In the genomic region with DNA sequence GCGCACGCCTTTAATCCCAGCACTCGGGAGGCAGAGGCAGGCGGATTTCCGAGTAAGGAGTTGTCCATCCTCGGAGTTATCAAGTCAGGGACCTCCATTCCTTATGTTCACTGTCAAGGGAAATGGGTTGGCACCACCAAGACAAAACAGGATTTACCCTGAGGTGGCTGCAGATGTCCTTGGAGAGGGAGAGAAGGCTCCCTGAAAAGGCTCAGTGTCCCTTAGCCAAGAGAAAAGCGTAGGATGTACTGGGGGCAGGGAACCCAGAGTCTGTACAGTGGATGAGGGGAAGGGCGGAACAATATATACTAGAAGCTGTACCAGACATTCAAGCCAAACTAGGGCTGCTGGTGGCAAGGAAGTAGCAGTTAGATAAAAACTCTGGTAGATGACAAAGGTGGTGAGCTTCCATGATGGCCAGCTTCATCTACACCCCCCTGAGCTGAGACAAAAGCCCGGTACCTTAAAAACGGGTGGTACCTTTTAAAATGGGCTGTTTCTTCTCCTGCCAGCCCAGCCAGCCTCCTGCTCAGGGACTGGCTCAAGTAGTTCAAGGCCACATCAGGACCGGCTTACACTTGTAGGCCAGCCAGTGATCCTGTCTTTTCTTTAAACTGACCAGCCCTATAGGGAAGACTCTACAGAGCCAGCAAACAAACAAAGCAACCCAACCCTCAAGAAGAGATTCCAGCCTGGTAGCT, we compare ENCODE assay signal across 8 mouse cellular contexts. TPM values are rescaled to one million over a fixed set of nuclear protein-coding genes. Genes with fewer than 3 reads are reported as not detected.
DNase-seq lines count a peak whose midpoint lies in the region; ATAC-seq and TF ChIP-seq lines count a peak whose summit lies in the region.

No protein-coding gene starts in this region.

- no peak for TF ChIP-seq CTCF in thymus, adult 2 months (IDR thresholded peaks at IDR 0.05; ENCODE audit: borderline replicate concordance, control insufficient read depth, extremely low read depth, insufficient read depth, low read length, poor library complexity)

- 65% methylated on average over 11 of the region's 11 CpGs for WGBS in kidney, embryonic 16.5 days
- WGBS in embryonic facial prominence, embryonic 12.5 days: 67% methylated on average over 11 of the region's 11 CpGs
- WGBS in hindbrain, embryonic 16.5 days: 70% methylated on average over 11 of the region's 11 CpGs
- WGBS in thymus, adult 2 months: 76% methylated on average over 11 of the region's 11 CpGs

- H3K79me2 ChIP-seq in myocyte (ENCODE audit: control insufficient read depth, insufficient read depth): peaks cover 15% of the 10 kb centered on the region

- H3K27ac ChIP-seq in kidney, embryonic 16.5 days (ENCODE audit: low read length): no peak overlapping the region
- peak overlapping the region; percentile 79; the same call in 1 of the 2 replicates for H3K27ac ChIP-seq in embryonic facial prominence, embryonic 12.5 days
- no peak overlapping the region for H3K27ac ChIP-seq in hindbrain, embryonic 16.5 days (ENCODE audit: low read depth, low read length)
- no peak overlapping the region for H3K27ac ChIP-seq in thymus, adult 2 months (ENCODE audit: control insufficient read depth, insufficient read depth, low read length)

- H3K4me3 ChIP-seq in kidney, embryonic 16.5 days (ENCODE audit: low read length): peak overlapping the region; percentile 63
- peak overlapping the region; percentile 62 for H3K4me3 ChIP-seq in embryonic facial prominence, embryonic 12.5 days
- peak overlapping the region; percentile 70 for H3K4me3 ChIP-seq in hindbrain, embryonic 16.5 days (ENCODE audit: low read length)
- peak overlapping the region; percentile 58 for H3K4me3 ChIP-seq in myocyte
- no peak overlapping the region for H3K4me3 ChIP-seq in thymus, adult 2 months (ENCODE audit: control insufficient read depth, insufficient read depth, low read length)

- no peak for TF ChIP-seq POLR2A in myocyte (IDR thresholded peaks at IDR 0.05; ENCODE audit: insufficient read length, low read depth)
- TF ChIP-seq POLR2A in thymus, adult 2 months (IDR thresholded peaks at IDR 0.05; ENCODE audit: control insufficient read depth, extremely low read depth, insufficient read depth, low read length, poor library complexity): no peak

- no peaks in the 10 kb centered on the region; the same call in 1 of the 2 replicates for H3K36me3 ChIP-seq in kidney, embryonic 16.5 days (ENCODE audit: insufficient read depth, low read length)
- H3K36me3 ChIP-seq in embryonic facial prominence, embryonic 12.5 days: 0 out of 2 replicates have a peak, but pooled peaks cover 2% of the 10 kb centered on the region
- H3K36me3 ChIP-seq in hindbrain, embryonic 16.5 days (ENCODE audit: control insufficient read depth, insufficient read depth, low read length): no peaks in the 10 kb centered on the region
- no peaks in the 10 kb centered on the region for H3K36me3 ChIP-seq in myocyte (ENCODE audit: control insufficient read depth, insufficient read depth)
- no peaks in the 10 kb centered on the region for H3K36me3 ChIP-seq in thymus, adult 2 months (ENCODE audit: control insufficient read depth, insufficient read depth, low read length)

- no peaks in the 10 kb centered on the region for H3K9me3 ChIP-seq in kidney, embryonic 16.5 days (ENCODE audit: low read length)
- H3K9me3 ChIP-seq in embryonic facial prominence, embryonic 12.5 days: no peaks in the 10 kb centered on the region
- no peaks in the 10 kb centered on the region for H3K9me3 ChIP-seq in hindbrain, embryonic 16.5 days (ENCODE audit: control insufficient read depth, low read length)

- H3K4me2 ChIP-seq in kidney, embryonic 16.5 days (replicated peaks; ENCODE audit: low read depth, low read length): peak overlapping the region; percentile 87
- peak overlapping the region; percentile 54 for H3K4me2 ChIP-seq in embryonic facial prominence, embryonic 12.5 days (replicated peaks)
- peak overlapping the region; percentile 73 for H3K4me2 ChIP-seq in hindbrain, embryonic 16.5 days (ENCODE audit: low read length)
- H3K4me2 ChIP-seq in myocyte (ENCODE audit: low read depth): peak overlapping the region; percentile 80

- peaks cover 9% of the 10 kb centered on the region; the same call in 1 of the 2 replicates for H3K4me1 ChIP-seq in kidney, embryonic 16.5 days (ENCODE audit: insufficient read depth, low read length)
- H3K4me1 ChIP-seq in embryonic facial prominence, embryonic 12.5 days: peaks cover 8% of the 10 kb centered on the region; the same call in 1 of the 2 replicates
- H3K4me1 ChIP-seq in hindbrain, embryonic 16.5 days (ENCODE audit: control insufficient read depth, insufficient read depth, low read depth, low read length): peaks cover 8% of the 10 kb centered on the region
- peaks cover 11% of the 10 kb centered on the region for H3K4me1 ChIP-seq in thymus, adult 2 months (replicated peaks; ENCODE audit: control insufficient read depth, insufficient read depth, low read length)

- no peaks in the 10 kb centered on the region for H3K27me3 ChIP-seq in kidney, embryonic 16.5 days (ENCODE audit: insufficient read depth, low read length)
- H3K27me3 ChIP-seq in embryonic facial prominence, embryonic 12.5 days: no peaks in the 10 kb centered on the region
- H3K27me3 ChIP-seq in hindbrain, embryonic 16.5 days (replicated peaks; ENCODE audit: control insufficient read depth, insufficient read depth, low read length): no peaks in the 10 kb centered on the region
- H3K27me3 ChIP-seq in myocyte (ENCODE audit: control insufficient read depth, insufficient read depth, insufficient read length): no peaks in the 10 kb centered on the region
- H3K27me3 ChIP-seq in thymus, adult 2 months (ENCODE audit: control insufficient read depth, insufficient read depth, low read length): no peaks in the 10 kb centered on the region

- H3ac ChIP-seq in myocyte (ENCODE audit: control insufficient read depth, insufficient read length): no peak overlapping the region

- peak overlapping the region; percentile 67 for H3K9ac ChIP-seq in kidney, embryonic 16.5 days (replicated peaks; ENCODE audit: low read length)
- H3K9ac ChIP-seq in embryonic facial prominence, embryonic 12.5 days: peak overlapping the region; percentile 49
- H3K9ac ChIP-seq in hindbrain, embryonic 16.5 days (ENCODE audit: low read depth, low read length): peak overlapping the region; percentile 56

- no peak for ATAC-seq in kidney, embryonic 16.5 days (ENCODE audit: low FRiP score, low TSS enrichment)
- ATAC-seq in embryonic facial prominence, embryonic 12.5 days (ENCODE audit: insufficient number of reproducible peaks, insufficient read depth, low FRiP score, low TSS enrichment): no peak
- no peak for ATAC-seq in hindbrain, embryonic 16.5 days

- DNase-seq in kidney, postnatal 36 days: no peak
- DNase-seq in thymus, adult 2 months: no peak
- no peak for DNase-seq in right cerebral cortex, postnatal 10 days (ENCODE audit: low spot score in 2 of 2)
- DNase-seq in thymus, postnatal 36 days: no peak

TF ChIP-seq in myocyte, 11 proteins besides CTCF, POLR2A, EP300 and RAD21:
- TF ChIP-seq SRF (IDR thresholded peaks at IDR 0.05; ENCODE audit: control insufficient read depth, insufficient read length, low read depth) (no peak), MYOG (IDR thresholded peaks at IDR 0.05; ENCODE audit: control insufficient read depth in 1 of 3, insufficient read depth in 1 of 3, insufficient read length in 2 of 3, low read depth in 2 of 3) (no peak)

RNA-seq across cellular contexts. Expression of a gene that starts 0.8 kb away (rescaled TPM):
- polyA plus RNA-seq in kidney, embryonic 16.5 days (2015; fragmentation: Nextera tagmentation; extraction: Ambion mirVana): 191 and 203 TPM in 2 replicates
- 125 and 127 TPM in 2 replicates for polyA plus RNA-seq in embryonic facial prominence, embryonic 12.5 days (2016; fragmentation: Nextera tagmentation; extraction: Ambion mirVana)
- polyA plus RNA-seq in hindbrain, embryonic 16.5 days (2015; fragmentation: Nextera tagmentation; extraction: Ambion mirVana): 105 and 119 TPM in 2 replicates
- polyA plus RNA-seq in myocyte (2012; fragmentation: generic; extraction: Trizol): 23.2 TPM
- 14.7 and 16.0 TPM in 2 replicates for polyA plus RNA-seq in thymus, adult 2 months (2012; rRNA removed)

RNA-seq across cellular contexts. Expression of a gene that starts 15.4 kb away (rescaled TPM):
- 2.6 and 2.7 TPM in 2 replicates for polyA plus RNA-seq in kidney, embryonic 16.5 days (2015; fragmentation: Nextera tagmentation; extraction: Ambion mirVana)
- 2.3 and 2.6 TPM in 2 replicates for polyA plus RNA-seq in embryonic facial prominence, embryonic 12.5 days (2016; fragmentation: Nextera tagmentation; extraction: Ambion mirVana)
- 7.8 and 8.0 TPM in 2 replicates for polyA plus RNA-seq in hindbrain, embryonic 16.5 days (2015; fragmentation: Nextera tagmentation; extraction: Ambion mirVana)
- 1.5 TPM for polyA plus RNA-seq in myocyte (2012; fragmentation: generic; extraction: Trizol)
- polyA plus RNA-seq in thymus, adult 2 months (2012; rRNA removed): 0.53 and 0.55 TPM in 2 replicates

RNA-seq across cellular contexts. Expression of a gene that starts 51.0 kb away (rescaled TPM):
- 12.0 and 12.9 TPM in 2 replicates for polyA plus RNA-seq in kidney, embryonic 16.5 days (2015; fragmentation: Nextera tagmentation; extraction: Ambion mirVana)
- 12.5 and 12.6 TPM in 2 replicates for polyA plus RNA-seq in embryonic facial prominence, embryonic 12.5 days (2016; fragmentation: Nextera tagmentation; extraction: Ambion mirVana)
- 17.9 and 22.4 TPM in 2 replicates for polyA plus RNA-seq in hindbrain, embryonic 16.5 days (2015; fragmentation: Nextera tagmentation; extraction: Ambion mirVana)
- polyA plus RNA-seq in myocyte (2012; fragmentation: generic; extraction: Trizol): 7.8 TPM
- 20.8 and 28.0 TPM in 2 replicates for polyA plus RNA-seq in thymus, adult 2 months (2012; rRNA removed)
